Mouse (Mus musculus) thymus, postnatal 10 days (tissue): ENCODE data around the gene Ociad2.

ENCODE experiments used
- DNase-seq, 2 experiments: peaks; one replicate each; pipeline ENCODE4 v3.0.0; 2021; ENCODE audit warnings: low spot score in 2 of 2

Gene Ociad2

DNA sequence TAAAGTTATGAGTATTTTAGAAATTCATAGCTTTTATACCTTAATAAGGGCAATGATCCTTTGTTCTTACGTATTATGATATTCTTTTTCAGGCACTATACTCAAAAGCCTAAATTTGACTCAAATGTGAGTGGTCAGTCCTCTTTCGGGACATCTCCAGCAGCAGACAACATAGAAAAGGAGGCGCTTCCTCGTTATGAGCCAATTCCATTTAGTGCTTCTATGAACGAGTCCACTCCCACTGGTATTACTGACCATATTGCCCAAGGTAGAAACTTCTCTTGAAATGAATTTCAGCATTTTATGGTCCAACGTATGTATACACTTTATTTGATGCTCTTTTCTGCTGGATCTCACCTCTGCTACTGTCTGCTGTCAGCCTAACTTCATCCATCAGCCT is 34.3 kb downstream of the Ociad2 start:
- DNase-seq = no peak

DNA sequence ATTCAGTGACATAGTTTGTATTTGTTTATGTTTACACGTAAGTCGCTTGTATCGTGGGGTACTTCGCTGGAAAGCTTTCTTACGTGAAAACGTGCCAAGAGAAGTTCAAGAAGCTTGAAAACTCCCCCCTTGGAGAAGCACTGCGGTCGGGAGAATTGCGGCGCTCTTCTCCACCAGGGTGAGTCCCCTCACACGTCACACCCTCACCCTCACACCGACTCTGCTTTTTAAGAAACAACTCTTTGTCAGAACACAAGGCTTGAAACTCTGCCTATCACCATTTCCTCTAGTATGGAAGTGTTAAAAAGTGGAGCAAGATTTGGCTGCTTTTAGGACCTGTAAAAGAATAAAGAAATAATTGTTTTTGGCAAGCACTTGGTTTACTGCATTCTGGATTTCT is 36.3 kb downstream of the Ociad2 start:
- no peak for DNase-seq

DNA sequence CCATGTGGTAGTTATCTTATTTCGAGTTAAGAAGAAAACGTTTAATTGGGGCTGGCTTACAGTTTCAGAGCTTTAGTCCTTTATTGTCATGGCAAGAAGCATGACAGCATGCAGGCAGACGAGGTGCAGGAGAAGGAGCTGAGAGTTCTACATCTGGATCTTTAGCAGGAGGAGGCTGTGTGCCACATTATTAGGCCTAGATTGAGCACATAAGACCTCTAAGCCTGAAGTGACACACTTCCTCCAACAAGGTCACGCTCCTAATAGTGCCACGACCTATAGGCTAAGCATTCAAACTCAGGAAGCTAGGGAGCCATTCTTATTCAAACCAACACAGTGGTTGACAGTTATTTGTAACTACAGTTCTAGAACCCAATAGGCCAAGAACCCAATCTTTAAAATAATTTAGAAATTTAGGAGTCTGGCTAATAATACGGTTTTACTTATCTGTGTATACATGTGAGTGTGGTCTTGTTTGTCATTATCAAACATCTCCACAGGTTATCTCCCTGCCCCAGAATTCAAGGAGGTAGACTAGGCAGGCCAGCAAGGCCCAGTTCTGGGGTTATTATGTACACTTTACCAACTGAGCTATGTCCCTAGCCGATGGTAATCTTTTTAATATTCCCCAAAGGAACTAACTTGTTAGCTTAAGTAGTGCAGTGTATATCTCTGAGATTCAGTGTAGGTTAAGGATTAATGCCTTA is 39.1 kb downstream of the Ociad2 start:
- no peak for DNase-seq

DNA sequence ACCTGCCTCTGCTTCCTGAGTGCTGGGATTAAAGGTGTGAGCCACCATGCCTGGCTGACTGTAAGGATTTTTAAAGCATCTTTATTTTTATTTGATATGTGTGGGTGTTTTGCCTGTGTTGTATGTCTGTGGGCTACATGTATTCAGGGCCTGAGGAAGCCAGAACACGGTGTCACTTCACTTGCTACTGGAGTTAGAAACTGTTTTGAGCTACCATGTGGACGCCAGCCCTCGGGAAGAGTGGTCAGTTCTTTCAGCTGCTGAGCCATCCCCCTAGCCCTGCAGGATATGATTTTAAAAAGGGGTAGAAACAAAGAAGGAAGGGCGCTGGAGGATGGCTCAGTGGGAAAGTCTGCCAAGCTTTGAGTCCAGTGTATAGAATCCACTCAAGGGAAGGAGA is 44.9 kb downstream of the Ociad2 start:
- no peak for DNase-seq

DNA sequence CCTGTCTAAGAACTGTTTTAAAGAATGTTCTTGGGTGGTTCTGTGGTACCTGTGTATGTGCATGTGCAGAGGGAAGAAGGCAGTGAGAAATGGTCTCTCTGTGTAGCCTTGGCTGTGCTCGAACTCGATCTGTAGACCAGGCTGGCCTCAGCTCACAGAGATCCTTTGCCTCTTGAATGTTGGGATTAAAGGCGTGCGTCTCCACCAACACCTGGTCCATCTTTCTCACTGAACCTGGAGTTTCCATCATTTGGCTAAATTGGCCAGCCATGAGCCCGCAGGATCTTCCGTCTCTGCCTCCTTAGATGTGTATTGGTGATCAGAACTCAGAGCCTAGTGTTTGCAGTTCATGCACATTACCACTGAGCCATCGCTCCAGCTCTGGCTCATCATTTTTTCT is 45.8 kb downstream of the Ociad2 start:
- no peak for DNase-seq

DNA sequence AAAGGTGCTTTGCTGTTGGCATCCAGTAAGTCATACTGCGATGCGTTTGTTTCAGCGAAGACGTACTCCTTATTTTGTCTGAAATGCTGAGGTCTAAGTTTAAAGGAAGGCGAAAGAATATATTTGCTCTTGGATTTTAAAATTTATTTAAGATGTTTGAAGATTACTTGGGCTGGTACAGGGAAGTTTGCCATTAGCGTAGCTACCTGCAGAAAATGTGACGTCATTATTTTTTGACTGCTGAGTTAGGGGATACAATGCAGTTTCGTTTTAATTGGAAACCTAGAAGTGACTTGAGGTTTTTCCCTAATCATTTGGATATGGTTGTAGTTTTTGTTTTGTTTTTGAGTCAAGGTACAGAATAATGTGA is 47.4 kb downstream of the Ociad2 start:
- DNase-seq = no peak

DNA sequence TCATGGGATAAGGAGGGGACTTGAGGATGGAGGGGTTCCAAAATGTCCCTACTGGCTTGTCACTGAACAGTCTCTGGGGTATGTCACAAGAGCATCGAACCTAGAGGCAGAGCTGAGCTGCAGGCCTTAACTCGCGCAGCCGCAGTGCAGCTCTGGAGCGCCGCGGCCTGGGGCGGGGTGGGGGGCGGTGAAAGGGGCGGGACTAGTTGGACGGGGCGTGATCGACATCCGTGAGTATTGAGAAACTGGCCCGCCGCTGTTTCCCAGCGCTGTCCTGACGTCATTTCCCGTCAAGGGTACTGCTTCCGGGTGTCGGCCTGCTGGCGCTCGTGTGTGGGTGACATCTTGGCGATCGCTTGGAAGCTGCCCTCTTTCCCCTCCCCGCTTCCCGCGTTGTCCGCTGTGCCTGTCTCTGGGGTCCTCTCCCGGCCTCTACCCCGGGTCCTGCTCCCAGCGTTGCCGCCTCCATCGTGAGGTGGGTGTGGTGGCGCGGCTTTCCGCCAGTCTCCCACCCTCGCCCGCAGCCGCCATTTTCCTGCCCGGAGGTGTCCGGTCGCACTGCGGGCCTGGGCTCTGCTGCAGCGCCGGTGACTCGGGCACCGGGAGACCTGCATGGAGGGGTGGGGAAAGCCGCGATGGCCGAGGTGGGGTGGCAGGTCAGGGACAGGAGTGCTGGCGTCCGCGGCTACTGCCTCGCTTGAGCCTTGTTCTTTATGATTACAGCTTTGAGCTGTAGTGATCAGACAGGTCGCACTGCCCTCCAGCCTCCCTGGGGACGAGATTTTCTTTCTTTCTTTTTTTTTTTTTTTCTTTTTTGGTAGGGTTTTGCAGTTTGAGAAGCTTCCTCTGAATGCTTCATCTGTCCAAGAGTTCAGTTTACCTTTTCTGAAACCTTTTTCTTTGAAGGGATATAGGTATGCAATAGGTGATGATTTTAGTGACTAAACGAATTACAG is 48.0 kb downstream of the Ociad2 start, which contains the start of gene Ociad1:
Ociad1 (plus strand) TSS at position 283 of the 956 bp plus-strand sequence.
- peak; percentile 92 to 94 for DNase-seq

DNA sequence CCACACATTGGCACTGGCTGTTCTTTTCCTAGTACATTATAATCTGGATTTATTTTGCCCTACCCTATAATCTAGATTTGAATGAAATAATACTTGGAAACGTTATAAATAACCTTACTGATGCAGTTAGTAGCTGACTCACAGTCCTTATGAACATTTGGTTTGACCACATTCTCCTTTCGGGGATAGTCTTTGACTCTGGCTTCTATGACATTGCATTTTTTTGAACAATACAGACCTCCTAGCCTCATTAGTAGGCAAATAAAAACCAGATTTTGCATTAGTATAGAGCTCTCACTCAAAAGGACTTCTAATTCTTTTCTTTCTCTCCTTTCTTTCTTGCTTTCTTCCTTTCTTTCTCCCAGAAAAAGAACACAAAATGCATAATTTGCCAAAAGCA is 50.9 kb downstream of the Ociad2 start:
- DNase-seq = no peak

DNA sequence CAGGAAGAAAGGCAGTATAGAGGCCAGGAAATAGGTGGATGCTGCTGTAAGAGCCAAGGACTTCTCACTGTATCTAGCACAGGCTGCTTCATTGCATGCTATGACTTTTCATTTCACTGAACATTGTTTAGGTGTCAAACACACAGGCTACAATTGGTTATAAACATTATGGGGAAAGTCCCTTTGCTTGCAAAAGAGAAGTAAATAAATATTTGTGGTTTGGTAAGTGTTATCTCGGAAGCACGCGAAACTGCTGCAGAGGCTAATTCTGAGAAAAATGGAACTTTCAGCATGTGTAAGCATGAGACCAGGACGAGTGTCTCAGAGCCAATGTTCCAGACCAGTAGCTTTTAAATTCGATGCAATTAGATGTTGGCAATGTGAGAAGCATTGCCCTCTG is 54.2 kb downstream of the Ociad2 start:
- no peak for DNase-seq

DNA sequence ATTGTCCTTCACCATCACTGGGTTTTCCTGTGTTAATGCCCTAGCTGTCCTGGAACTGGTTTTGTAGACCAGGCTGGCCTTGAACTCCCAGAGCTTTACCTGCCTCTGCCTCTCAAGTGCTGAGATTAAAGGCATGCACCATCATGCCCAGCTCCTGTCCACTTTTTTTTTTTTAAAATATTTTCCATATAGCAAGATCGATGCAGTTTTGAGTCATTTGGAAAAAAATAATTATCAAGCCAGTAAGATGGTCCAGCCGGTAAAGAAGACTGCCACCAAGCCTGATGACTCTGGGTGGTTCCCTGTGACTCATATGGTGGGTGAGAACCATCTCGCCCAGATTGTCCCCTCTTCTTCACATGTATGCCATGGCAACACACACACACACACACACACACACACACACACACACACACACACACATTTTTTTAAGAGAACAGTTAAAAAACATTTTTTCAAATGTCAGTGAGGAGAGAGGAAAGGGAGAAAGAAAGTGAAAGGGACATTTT is 55.3 kb downstream of the Ociad2 start:
- DNase-seq = no peak

DNA sequence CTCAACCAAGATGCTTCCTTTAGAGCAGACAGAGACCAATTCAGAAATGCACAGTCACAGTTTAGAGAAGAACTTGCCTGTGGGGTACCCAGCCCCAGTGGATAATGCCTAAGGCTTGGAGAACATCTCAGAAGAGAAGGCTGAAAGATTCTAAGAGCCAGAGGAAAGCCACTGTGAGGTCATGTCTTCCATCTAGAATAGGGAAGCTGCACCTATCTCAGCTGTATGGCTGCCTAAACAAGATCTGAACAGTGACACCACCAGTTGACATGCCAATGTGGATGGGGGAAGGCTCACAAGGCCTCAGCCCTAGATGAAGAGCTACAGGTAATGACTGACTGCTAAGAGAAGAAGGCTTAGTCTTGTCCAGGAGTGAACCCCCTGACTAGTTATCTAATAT is 56.8 kb downstream of the Ociad2 start:
- no peak for DNase-seq

DNA sequence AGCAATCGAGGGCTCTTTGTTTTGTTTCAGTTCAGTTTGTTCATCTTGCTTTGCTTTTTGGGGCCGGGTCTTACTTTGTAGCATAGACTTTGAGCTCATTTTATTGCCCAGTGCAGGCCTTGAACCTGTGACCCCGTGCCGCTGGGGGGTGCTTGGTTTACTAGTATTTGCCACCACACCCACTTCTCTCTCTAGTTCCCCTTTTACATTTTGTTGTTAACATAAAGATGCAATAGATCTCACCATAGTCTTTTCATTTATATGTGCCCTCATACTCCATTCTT is 60.3 kb downstream of the Ociad2 start:
- DNase-seq = no peak

DNA sequence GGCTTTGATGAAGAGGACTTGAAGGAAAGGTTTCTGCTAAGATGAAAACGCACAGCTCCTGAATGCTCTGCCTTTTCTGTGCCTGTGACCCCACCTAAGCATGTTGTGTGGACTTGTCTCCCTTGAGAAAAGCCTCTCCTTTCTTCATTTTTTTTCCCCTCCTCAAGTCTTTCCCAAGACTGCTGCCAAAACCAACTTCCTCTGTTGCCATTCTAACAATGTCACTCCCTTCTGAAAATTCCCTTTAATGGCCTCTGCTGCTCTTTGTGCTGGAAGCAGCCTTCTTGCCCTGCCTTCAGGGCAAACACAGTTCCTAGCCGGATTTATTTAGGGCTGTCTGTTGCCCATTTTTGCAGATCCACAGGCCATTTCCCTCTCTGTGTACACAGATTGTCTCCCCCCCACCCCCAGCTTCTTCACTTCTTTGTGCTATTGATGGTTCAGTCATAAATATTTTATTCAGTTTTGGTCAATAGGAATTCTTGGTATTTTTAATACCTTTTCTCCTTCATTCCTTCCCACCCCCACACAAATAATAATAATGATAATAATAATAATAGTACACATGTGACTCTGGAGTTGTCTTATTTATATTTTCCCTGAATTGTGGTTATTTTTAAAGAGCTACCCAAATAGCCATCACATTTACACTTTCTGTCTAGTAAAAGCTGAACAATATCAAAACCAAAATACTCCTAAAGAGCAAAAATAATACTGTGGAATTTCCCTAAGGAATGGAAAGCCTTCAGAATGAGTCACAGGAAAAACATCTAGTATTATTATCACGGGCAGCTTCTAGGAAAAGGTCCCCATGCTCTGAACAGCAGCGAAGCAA is 60.9 kb downstream of the Ociad2 start:
- DNase-seq = no peak

DNA sequence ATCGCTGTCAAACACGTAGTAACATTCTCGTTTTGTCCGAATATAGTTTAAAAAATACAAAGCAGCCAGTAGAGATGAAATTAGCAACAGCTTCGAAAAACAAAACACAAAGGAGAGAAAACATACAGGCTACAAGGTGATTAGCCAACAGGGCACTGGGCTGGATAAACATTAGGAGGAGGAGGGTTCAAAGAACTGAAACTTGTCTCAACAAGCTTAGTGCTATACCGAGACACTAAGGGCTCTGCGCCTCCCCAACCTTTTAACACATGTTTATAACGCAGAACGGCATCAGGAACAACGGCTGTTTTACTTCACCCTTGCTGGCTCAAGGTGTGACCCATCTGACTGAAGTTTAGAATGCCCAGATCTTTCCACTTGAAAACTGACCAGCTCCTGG is 61.6 kb downstream of the Ociad2 start:
- no peak for DNase-seq

DNA sequence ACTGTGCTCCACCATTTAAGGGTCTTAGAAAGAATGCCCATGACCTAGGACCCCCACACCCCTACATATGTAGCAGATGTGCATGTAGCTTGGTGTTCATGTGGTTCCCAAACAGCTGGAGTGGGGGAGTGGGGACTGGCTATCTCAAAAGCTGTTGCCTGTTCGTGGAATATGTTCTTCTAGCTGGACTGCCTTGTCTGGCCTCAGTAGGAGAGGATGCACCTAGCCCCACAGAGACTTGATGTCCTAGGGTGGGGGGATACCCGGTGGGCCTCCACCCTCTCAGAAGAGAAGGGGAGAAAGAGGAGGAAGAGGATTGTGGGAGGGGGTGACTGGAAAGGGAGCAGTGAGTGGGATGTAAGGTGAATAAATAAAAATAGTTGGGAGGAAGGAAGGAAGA is 65.9 kb downstream of the Ociad2 start:
- no peak for DNase-seq

DNA sequence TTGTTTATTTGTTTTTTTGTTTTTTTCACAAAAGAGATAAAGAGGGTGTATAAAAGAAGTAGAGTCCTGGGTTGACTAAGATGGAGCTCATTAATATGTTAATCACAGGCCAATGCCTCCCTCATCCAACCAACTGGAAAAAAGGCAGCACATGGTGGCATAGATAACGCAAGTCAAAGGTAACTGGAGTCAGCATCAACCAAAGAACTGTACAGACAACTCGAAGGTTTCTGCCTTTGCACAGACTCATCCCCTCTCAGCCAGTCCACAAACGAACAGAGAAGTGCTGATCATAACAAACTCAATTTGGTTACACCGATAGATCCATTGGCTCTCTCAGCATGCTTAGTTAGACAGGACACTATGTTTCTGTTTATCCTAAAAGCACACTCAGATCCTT is 67.7 kb downstream of the Ociad2 start:
- DNase-seq = no peak
